Mouse (Mus musculus) midbrain, embryonic 16.5 days (tissue): ENCODE data around the gene Psg22. TPM values are rescaled to one million over a fixed set of nuclear protein-coding genes. Genes with fewer than 3 reads are reported as not detected.

Experiments
- polyA plus RNA-seq: library from polyadenylated mRNA; unstranded; fragments of >200 nt; fragmentation: Nextera tagmentation; extraction: Ambion mirVana; gene quantifications from 2 replicates; pipeline ENCODE4 v1.2.1, GENCODE M21; 2015

Gene Psg22
- polyA plus RNA-seq, 1 experiment from 2014 or later: not detected

Other genes with a start within 250 kb of the Psg22 start
- not detected in 2 replicates for gene Psg26, start 233.9 kb upstream of the Psg22 start, polyA plus RNA-seq
- not detected in 2 replicates for gene Psg25, start 185.8 kb upstream of the Psg22 start, polyA plus RNA-seq
- gene Psg27, start 150.8 kb upstream of the Psg22 start, polyA plus RNA-seq: not detected in 2 replicates
- not detected in 2 replicates for gene Psg23, start 101.6 kb upstream of the Psg22 start, polyA plus RNA-seq
- gene Psg21, start 61.4 kb upstream of the Psg22 start, polyA plus RNA-seq: not detected in 2 replicates
- not detected in 2 replicates for gene Psg20, start 31.9 kb upstream of the Psg22 start, polyA plus RNA-seq
- not detected in 2 replicates for gene Psg19, start 80.4 kb downstream of the Psg22 start, polyA plus RNA-seq
- gene Psg17, start 103.5 kb downstream of the Psg22 start, polyA plus RNA-seq: 0.09 TPM in 1 of 2 replicates, not detected in the other
- 0.45 and 0.69 TPM in 2 replicates for gene Mill2, start 121.9 kb downstream of the Psg22 start, polyA plus RNA-seq
- 25.4 and 29.9 TPM in 2 replicates for gene Pglyrp1, start 153.2 kb downstream of the Psg22 start, polyA plus RNA-seq
- gene Ccdc61, start 192.3 kb downstream of the Psg22 start, polyA plus RNA-seq: 24.7 and 31.2 TPM in 2 replicates
- 11.9 and 14.3 TPM in 2 replicates for gene Nova2, start 207.8 kb downstream of the Psg22 start, polyA plus RNA-seq